Mouse (Mus musculus) CH12.LX (cell line): Measurements from ENCODE around the gene Neil1. TPM values are rescaled to one million over a fixed set of nuclear protein-coding genes. Genes with fewer than 3 reads are reported as not detected.

Source experiments
- DNase-seq: peaks from one replicate; pipeline ENCODE4 v3.0.0-alpha.2; 2013; ENCODE audit errors: extremely low read depth
- H3K27ac ChIP-seq: 2 replicates; pipeline ENCODE4 v1.5.1; 2012; ENCODE audit warnings: low read depth, mild to moderate bottlenecking, control low read depth, moderate library complexity; ENCODE audit not compliant: insufficient read depth
- H3K27me3 ChIP-seq: replicated peaks from 2 replicates; pipeline ENCODE3; 2012; ENCODE audit warnings: inconsistent platforms
- H3K36me3 ChIP-seq, 2 experiments: replicated peaks in 1 of 2; 2 replicates each; pipeline versions ENCODE3 to v1.6.1; 2012; ENCODE audit warnings: inconsistent platforms in 1 of 2, low read length in 1 of 2, mild to moderate bottlenecking in 1 of 2, mixed read lengths in 1 of 2, moderate library complexity in 1 of 2; ENCODE audit not compliant: control insufficient read depth in 1 of 2, insufficient read depth in 1 of 2
- H3K4me1 ChIP-seq, 2 experiments: 2 replicates each; pipeline ENCODE4 v1.6.1; 2012; ENCODE audit warnings: inconsistent platforms in 1 of 2, moderate library complexity in 1 of 2; ENCODE audit not compliant: insufficient read depth in 2 of 2, control insufficient read depth in 1 of 2
- H3K4me2 ChIP-seq: 2 replicates; pipeline ENCODE4 v1.6.1; 2012; ENCODE audit warnings: low read depth, mild to moderate bottlenecking, control low read depth; ENCODE audit not compliant: poor library complexity, insufficient read depth, severe bottlenecking
- H3K4me3 ChIP-seq, 3 experiments: fragments of 150-350 bp in 1 of 3; sonication (generic) in 1 of 3; replicated peaks in 1 of 3; 2 replicates each; pipeline versions ENCODE3 to v1.5.1; 2011 to 2012; ENCODE audit warnings: low read depth in 2 of 3, low read length in 2 of 3, mild to moderate bottlenecking in 2 of 3, moderate library complexity in 2 of 3, control low read depth in 1 of 3, improper control_type of control experiment in 1 of 3, inconsistent platforms in 1 of 3, mixed read lengths in 1 of 3; ENCODE audit not compliant: poor library complexity in 1 of 3
- H3K79me2 ChIP-seq: replicated peaks from 2 replicates; pipeline ENCODE4 v1.6.1; 2012; ENCODE audit warnings: mild to moderate bottlenecking, moderate library complexity; ENCODE audit not compliant: control insufficient read depth, poor library complexity, insufficient read depth, severe bottlenecking; ENCODE audit errors: extremely low read depth
- H3K9ac ChIP-seq: 2 replicates; pipeline ENCODE4 v1.6.1; 2012; ENCODE audit warnings: low read depth, mild to moderate bottlenecking, control low read depth, moderate library complexity; ENCODE audit not compliant: insufficient read depth
- H3K9me3 ChIP-seq: replicated peaks from 2 replicates; pipeline ENCODE3; 2012; ENCODE audit warnings: low read length, inconsistent platforms, mixed read lengths
- BHLHE40 ChIP-seq: IDR thresholded peaks from 2 replicates; pipeline ENCODE4 v1.6.1; 2011; ENCODE audit warnings: mild to moderate bottlenecking, low read depth, low read length, improper control_type of control experiment
- CHD1 ChIP-seq: IDR thresholded peaks from 2 replicates; pipeline ENCODE4 v1.6.1; 2012; ENCODE audit warnings: low read depth, low read length, improper control_type of control experiment, inconsistent platforms
- CHD2 ChIP-seq: IDR thresholded peaks from 2 replicates; pipeline ENCODE4 v1.6.1; 2011; ENCODE audit warnings: low read length, improper control_type of control experiment
- E2F4 ChIP-seq: IDR thresholded peaks from 2 replicates; pipeline ENCODE4 v1.6.1; 2011; ENCODE audit warnings: low read depth, low read length, improper control_type of control experiment; ENCODE audit not compliant: insufficient replicate concordance
- ELF1 ChIP-seq: IDR thresholded peaks from 2 replicates; pipeline ENCODE4 v1.6.1; 2014; ENCODE audit warnings: low read depth, mild to moderate bottlenecking, inconsistent platforms, low read length, improper control_type of control experiment
- EP300 ChIP-seq: IDR thresholded peaks from 2 replicates; pipeline ENCODE4 v1.6.1; 2011; ENCODE audit warnings: low read length, improper control_type of control experiment
- ETS1 ChIP-seq: conservative IDR thresholded peaks from 2 replicates; pipeline ENCODE4 v1.6.1; 2012; ENCODE audit warnings: low read depth, mild to moderate bottlenecking, inconsistent platforms, low read length, improper control_type of control experiment, moderate library complexity
- GABPA ChIP-seq: IDR thresholded peaks from 2 replicates; pipeline ENCODE4 v1.6.1; 2012; ENCODE audit warnings: low read depth, low read length, improper control_type of control experiment, inconsistent platforms; ENCODE audit not compliant: insufficient replicate concordance
- HCFC1 ChIP-seq: IDR thresholded peaks from 2 replicates; pipeline ENCODE4 v1.6.1; 2012; ENCODE audit warnings: low read depth, mild to moderate bottlenecking, inconsistent platforms, low read length, improper control_type of control experiment
- IRF4 ChIP-seq: IDR thresholded peaks from 2 replicates; pipeline ENCODE4 v1.6.1; 2014; ENCODE audit warnings: low read depth, mild to moderate bottlenecking, inconsistent platforms, low read length, improper control_type of control experiment
- JUN ChIP-seq: IDR thresholded peaks from 2 replicates; pipeline ENCODE4 v1.6.1; 2011; ENCODE audit warnings: low read depth, mild to moderate bottlenecking, low read length, improper control_type of control experiment, moderate library complexity; ENCODE audit not compliant: insufficient read depth
- JUND ChIP-seq: conservative IDR thresholded peaks from 2 replicates; pipeline ENCODE4 v1.6.1; 2011; ENCODE audit warnings: low read depth, low read length, improper control_type of control experiment
- MAFK ChIP-seq: IDR thresholded peaks from 2 replicates; pipeline ENCODE4 v1.6.1; 2011; ENCODE audit warnings: low read length, improper control_type of control experiment; ENCODE audit not compliant: insufficient replicate concordance
- MAX ChIP-seq: IDR thresholded peaks from 2 replicates; pipeline ENCODE4 v1.6.1; 2011; ENCODE audit warnings: low read length, improper control_type of control experiment
- MAZ ChIP-seq: IDR thresholded peaks from 2 replicates; pipeline ENCODE4 v1.6.1; 2012; ENCODE audit warnings: low read depth, mild to moderate bottlenecking, inconsistent platforms, low read length, improper control_type of control experiment, moderate library complexity
- MEF2A ChIP-seq: IDR thresholded peaks from 2 replicates; pipeline ENCODE4 v1.6.1; 2014; ENCODE audit warnings: low read depth, mild to moderate bottlenecking, inconsistent platforms, low read length, improper control_type of control experiment, borderline replicate concordance
- MXI1 ChIP-seq: IDR thresholded peaks from 2 replicates; pipeline ENCODE4 v1.6.1; 2011; ENCODE audit warnings: mild to moderate bottlenecking, low read depth, low read length, improper control_type of control experiment
- MYC ChIP-seq: IDR thresholded peaks from 2 replicates; pipeline ENCODE4 v1.6.1; 2011; ENCODE audit warnings: low read depth, mild to moderate bottlenecking, improper control_type of control experiment, low read length
- NELFE ChIP-seq: IDR thresholded peaks from 2 replicates; pipeline ENCODE4 v1.6.1; 2011; ENCODE audit warnings: low read depth, low read length, improper control_type of control experiment
- NRF1 ChIP-seq: IDR thresholded peaks from 2 replicates; pipeline ENCODE4 v1.6.1; 2014; ENCODE audit warnings: low read depth, mild to moderate bottlenecking, inconsistent platforms, low read length, improper control_type of control experiment, moderate library complexity
- PAX5 ChIP-seq: IDR thresholded peaks from 2 replicates; pipeline ENCODE4 v1.6.1; 2012; ENCODE audit warnings: low read length, inconsistent platforms, mixed read lengths
- POLR2A ChIP-seq: IDR thresholded peaks from 2 replicates; pipeline ENCODE4 v1.6.1; 2011; ENCODE audit warnings: low read depth, mild to moderate bottlenecking, improper control_type of control experiment, low read length
- POLR2AphosphoS2 ChIP-seq: IDR thresholded peaks from 2 replicates; pipeline ENCODE4 v1.6.1; 2011; ENCODE audit warnings: low read depth, low read length, improper control_type of control experiment
- RAD21 ChIP-seq: IDR thresholded peaks from 2 replicates; pipeline ENCODE4 v1.6.1; 2011; ENCODE audit warnings: low read depth, mild to moderate bottlenecking, low read length, improper control_type of control experiment, moderate library complexity
- RCOR1 ChIP-seq: conservative IDR thresholded peaks from 2 replicates; pipeline ENCODE4 v1.6.1; 2012; ENCODE audit warnings: low read depth, mild to moderate bottlenecking, inconsistent platforms, low read length, improper control_type of control experiment
- SIN3A ChIP-seq: IDR thresholded peaks from 2 replicates; pipeline ENCODE4 v1.6.1; 2012; ENCODE audit warnings: low read length, improper control_type of control experiment, inconsistent platforms
- SMC3 ChIP-seq: IDR thresholded peaks from 2 replicates; pipeline ENCODE4 v1.6.1; 2011; ENCODE audit warnings: low read depth, low read length, improper control_type of control experiment
- TBP ChIP-seq: conservative IDR thresholded peaks from 2 replicates; pipeline ENCODE4 v1.6.1; 2011; ENCODE audit warnings: low read depth, low read length, improper control_type of control experiment
- TCF12 ChIP-seq: IDR thresholded peaks from 2 replicates; pipeline ENCODE4 v1.6.1; 2014; ENCODE audit warnings: low read depth, mild to moderate bottlenecking, inconsistent platforms, low read length, improper control_type of control experiment
- UBTF ChIP-seq: IDR thresholded peaks from 2 replicates; pipeline ENCODE4 v1.6.1; 2012; ENCODE audit warnings: low read depth, mild to moderate bottlenecking, inconsistent platforms, low read length, improper control_type of control experiment, moderate library complexity
- USF1 ChIP-seq: IDR thresholded peaks from 2 replicates; pipeline ENCODE4 v1.6.1; 2014; ENCODE audit warnings: low read depth, mild to moderate bottlenecking, inconsistent platforms, low read length, improper control_type of control experiment
- USF2 ChIP-seq: conservative IDR thresholded peaks from 2 replicates; pipeline ENCODE4 v1.6.1; 2011; ENCODE audit warnings: low read depth, low read length, improper control_type of control experiment
- ZC3H11A ChIP-seq: IDR thresholded peaks from 2 replicates; pipeline ENCODE4 v1.6.1; 2012; ENCODE audit warnings: low read depth, mild to moderate bottlenecking, inconsistent platforms, low read length, improper control_type of control experiment
- ZKSCAN1 ChIP-seq: IDR thresholded peaks from 2 replicates; pipeline ENCODE4 v1.6.1; 2012; ENCODE audit warnings: low read depth, inconsistent platforms, low read length, improper control_type of control experiment, borderline replicate concordance
- ZMIZ1 ChIP-seq: IDR thresholded peaks from 2 replicates; pipeline ENCODE4 v1.6.1; 2012; ENCODE audit warnings: low read depth, mild to moderate bottlenecking, inconsistent platforms, low read length, improper control_type of control experiment
- ZNF384 ChIP-seq: IDR thresholded peaks from 2 replicates; pipeline ENCODE4 v1.6.1; 2012; ENCODE audit warnings: low read depth, low read length, improper control_type of control experiment, inconsistent platforms
- dilution Hi-C: fragments of 300-500 bp; cut with MboI; formaldehyde crosslinking; loops from 2 replicates; pipeline ENCODE4 v1.14.3; 2020; ENCODE audit warnings: low sequenced_read_pairs; ENCODE audit not compliant: extremely low pct_unique_long_range_greater_than_20kb, extremely low pct_ligation_motif_present
- in situ Hi-C: fragments of 300-500 bp; cut with MboI; formaldehyde crosslinking; loops from 3 replicates; pipeline ENCODE4 v1.14.3; 2019; ENCODE audit warnings: low sequenced_read_pairs, low pct_ligation_motif_present, low pct_unique_long_range_greater_than_20kb, mixed read lengths
- polyA plus RNA-seq: library from polyadenylated mRNA; unstranded; fragments of >175 nt; gene quantifications from 2 replicates; pipeline ENCODE4 v1.2.1, GENCODE M21; 2012; ENCODE audit warnings: low read depth; ENCODE audit not compliant: insufficient read length
- total RNA-seq, 2 experiments: library from RNA; depleted of rRNA; stranded (reverse); fragments of 300-350 nt in 1 of 2; fragments of >200 nt in 1 of 2; gene quantifications; 2 replicates each; pipeline ENCODE4 v1.2.3; 2012 to 2014

Gene Neil1
- total and polyA plus RNA-seq, 3 experiments, result 0.13 to 0.21 TPM; not detected in 1

DNA sequence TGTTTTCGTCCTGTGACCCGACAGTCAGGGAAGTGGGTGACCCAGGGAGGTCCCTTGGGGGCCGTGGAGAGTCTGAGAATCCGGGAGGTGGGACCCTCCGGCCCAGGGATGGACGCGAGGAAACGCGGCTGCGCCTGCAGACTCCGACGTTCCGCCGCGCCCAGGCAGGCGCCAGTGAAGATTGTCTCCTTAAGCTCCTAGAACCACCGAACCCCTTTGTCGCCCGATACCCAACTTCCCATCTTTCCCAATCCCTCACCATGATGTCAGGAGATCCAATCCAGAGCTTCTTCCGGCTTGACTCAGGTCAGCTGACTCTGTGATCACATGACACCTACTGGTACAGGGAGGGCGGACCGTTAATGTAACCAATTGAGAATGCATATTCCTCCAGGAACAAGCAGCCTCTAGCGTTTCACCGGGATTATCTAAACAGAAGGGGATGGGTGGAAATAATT lies 9.9 kb upstream of the Neil1 start, which contains the start of gene Commd4:
Gene Commd4, minus strand, starts transcription at position 319 of the 458 bp plus-strand sequence.
- Histone ChIP-seq H3K4me1 (peaks cover 9 to 22% of the 10 kb centered on the region in 2 experiments), H3K27ac (no peak within 1 kb of the TSS), H3K9me3 (no peaks in the 10 kb centered on the region), H3K9ac (peak within 1 kb of the TSS; percentile 64), H3K27me3 (peaks cover under 1% of the 10 kb centered on the region)
- peak; percentile 93 for DNase-seq
- dilution Hi-C loops, result no loop called here
- in situ Hi-C loops, result no loop called here
- TF ChIP-seq POLR2AphosphoS2, result no peak
- 0 out of 2 replicates have a peak, but pooled peaks have one; percentile 47 for TF ChIP-seq ETS1
- TF ChIP-seq NELFE, result peak; percentile 63
- TF ChIP-seq ELF1, result peak; percentile 98
- TF ChIP-seq IRF4, result peak; percentile 15; the same call in 1 of the 2 replicates
- TF ChIP-seq TCF12, result peak; percentile 39; the same call in 1 of the 2 replicates
- TF ChIP-seq PAX5, result no peak
- TF ChIP-seq MYC, result 0 out of 2 replicates have a peak, but pooled peaks have one; percentile 42
- no peak for TF ChIP-seq ZKSCAN1
- peak; percentile 100 for TF ChIP-seq SIN3A
- peak; percentile 92 for TF ChIP-seq MAX
- TF ChIP-seq RAD21, result no peak
- no peak for TF ChIP-seq RCOR1
- TF ChIP-seq UBTF, result no peak
- TF ChIP-seq BHLHE40, result peak; percentile 49
- TF ChIP-seq CHD2, result no peak
- peak; percentile 49; the same call in 1 of the 2 replicates for TF ChIP-seq NRF1
- no peak for TF ChIP-seq CHD1
- TF ChIP-seq ZNF384, result no peak
- peak; percentile 81 for TF ChIP-seq MXI1
- TF ChIP-seq ZMIZ1, result no peak
- no peak for TF ChIP-seq MAZ
- peak; percentile 100 for TF ChIP-seq USF2
- peak; percentile 83 for TF ChIP-seq HCFC1
- TF ChIP-seq ZC3H11A, result no peak
- no peak for TF ChIP-seq MAFK
- TF ChIP-seq EP300, result no peak
- no peak; the same call in 1 of the 2 replicates for TF ChIP-seq GABPA
- peak; percentile 45; the same call in 1 of the 2 replicates for TF ChIP-seq E2F4
- no peak for TF ChIP-seq SMC3
- TF ChIP-seq TBP, result peak; percentile 63; the same call in 1 of the 2 replicates
- TF ChIP-seq JUND, result no peak
- peak; percentile 71 for TF ChIP-seq POLR2A
- no peak for TF ChIP-seq JUN
- 0 out of 2 replicates have a peak, but pooled peaks have one; percentile 29 for TF ChIP-seq MEF2A
- peak; percentile 97 for TF ChIP-seq USF1
- TF ChIP-seq, all 38 proteins: peak for 18
- no peaks in the 10 kb centered on the region for H3K79me2 ChIP-seq
- H3K4me3 ChIP-seq, result peak within 1 kb of the TSS; percentile 77 to 91 (median 77)
- H3K4me2 ChIP-seq, result peak within 1 kb of the TSS; percentile 76
- peaks cover 22 to 30% of the 10 kb centered on the region in 2 experiments for H3K36me3 ChIP-seq
